Mouse (Mus musculus) kidney, postnatal 36 days (tissue): ENCODE results near the gene 2010300C02Rik.

Experiments
- DNase-seq, 2 experiments: peaks; one replicate each; pipeline ENCODE4 v3.0.0; 2021 to 2022; ENCODE audit warnings: mixed read lengths in 2 of 2

2010300C02Rik gene

GRCm38 (mm10) chr1:37665539-37666323 lies 54.2 kb downstream of the 2010300C02Rik start:
- DNase-seq: peak; percentile 8 to 13

DNA sequence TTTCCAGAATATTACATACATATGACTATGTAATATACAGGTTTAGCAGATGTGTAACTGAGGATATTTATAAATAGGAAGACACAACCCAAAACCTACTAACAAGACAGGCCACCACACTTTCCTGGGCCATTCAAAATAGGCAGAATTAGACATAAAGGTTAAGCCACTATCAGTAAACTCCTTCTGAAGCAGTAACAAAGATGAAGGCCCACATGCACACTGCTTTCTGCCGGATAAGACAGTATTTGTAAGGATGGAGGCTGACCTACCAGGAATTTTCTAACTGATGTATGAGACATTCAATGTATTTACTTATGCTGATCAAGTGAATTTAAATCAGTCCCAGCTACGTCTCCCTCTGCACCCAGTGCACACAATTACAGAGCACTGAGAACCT lies 55.4 kb downstream of the 2010300C02Rik start:
- no peak for DNase-seq

DNA sequence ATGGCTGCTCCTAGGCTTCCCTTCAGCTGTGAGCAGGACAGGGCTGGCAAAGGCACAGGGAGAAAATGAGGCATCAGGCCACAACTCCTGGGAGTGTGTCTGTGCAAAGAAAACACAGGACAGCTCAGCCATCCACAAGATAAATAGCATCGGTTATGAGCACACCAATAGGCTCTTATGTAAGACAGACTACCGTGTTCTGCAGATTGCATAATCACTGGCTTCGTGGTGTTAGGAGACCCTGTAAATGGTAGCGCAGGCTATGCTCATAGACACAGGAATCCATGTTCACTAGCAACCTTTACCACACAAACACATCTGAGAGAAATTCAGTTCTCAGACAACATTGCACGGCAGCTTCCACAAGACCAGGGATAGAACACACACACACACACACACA lies 56.3 kb downstream of the 2010300C02Rik start:
- no peak for DNase-seq

- DNase-seq: no peak
Observed at GRCm38 (mm10) chr1:37656017-37656416, 63.9 kb downstream of the 2010300C02Rik start.

- no peak for DNase-seq
Observed at GRCm38 (mm10) chr1:37653992-37654391, 65.9 kb downstream of the 2010300C02Rik start.

DNA sequence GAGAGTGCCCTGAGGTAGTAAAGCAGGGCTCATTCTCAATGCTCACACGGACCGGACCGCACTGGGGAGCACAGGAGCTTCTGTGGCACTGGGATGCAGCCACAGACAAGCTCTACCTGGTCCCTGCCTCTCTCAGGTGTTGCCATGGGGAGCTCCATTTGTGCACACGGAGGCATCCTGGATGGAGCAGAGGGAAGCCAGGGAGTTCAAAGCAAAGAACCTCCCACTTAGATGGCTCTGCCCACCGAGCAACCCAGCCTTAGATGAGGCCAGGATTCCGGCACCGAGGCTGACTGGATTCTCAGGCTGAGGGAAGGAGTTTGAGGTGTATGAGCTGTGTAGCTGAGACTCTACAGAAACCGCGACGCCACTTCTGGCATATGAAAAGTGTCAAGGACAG lies 72.8 kb downstream of the 2010300C02Rik start:
- no peak for DNase-seq

- no peak for DNase-seq
Observed at GRCm38 (mm10) chr1:37644501-37644900, 75.4 kb downstream of the 2010300C02Rik start.

DNA sequence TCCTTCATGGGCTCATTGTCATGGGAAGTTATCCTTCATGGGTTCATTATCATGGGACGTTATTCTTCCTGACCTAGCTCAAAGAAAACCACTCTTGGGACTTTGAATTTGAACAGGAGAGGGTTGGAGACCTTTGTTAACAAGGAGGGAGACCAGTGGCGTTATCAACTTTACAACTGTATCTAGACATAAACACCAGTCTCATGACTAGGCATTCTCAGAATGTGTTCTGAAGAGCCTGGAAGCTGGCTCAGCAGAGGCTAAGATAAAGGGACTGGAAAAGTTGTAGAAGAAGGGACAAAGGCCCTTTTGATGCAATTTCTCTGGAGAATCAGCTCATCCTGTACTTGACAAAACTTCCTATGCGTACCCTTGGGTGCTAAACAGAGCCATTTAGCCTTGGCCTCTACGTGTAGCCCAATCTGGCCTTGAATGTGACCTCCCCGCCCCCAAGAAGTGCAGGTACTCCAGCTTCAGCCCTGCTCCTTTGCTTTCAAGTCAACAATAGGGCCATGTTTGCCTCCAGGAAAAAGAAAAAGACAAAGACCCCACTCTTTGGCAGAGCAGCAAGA lies 76.0 kb downstream of the 2010300C02Rik start:
- no peak for DNase-seq

GRCm38 (mm10) chr1:37641361-37641760 lies 78.5 kb downstream of the 2010300C02Rik start:
- no peak for DNase-seq

GRCm38 (mm10) chr1:37639101-37639500 lies 80.8 kb downstream of the 2010300C02Rik start:
- peak; percentile 76 to 92 for DNase-seq

- DNase-seq: no peak
Observed at GRCm38 (mm10) chr1:37638560-37638959, 81.3 kb downstream of the 2010300C02Rik start.

- DNase-seq: no peak
Observed at GRCm38 (mm10) chr1:37637571-37637970, 82.3 kb downstream of the 2010300C02Rik start.

- DNase-seq: no peak
Observed at GRCm38 (mm10) chr1:37636824-37637223, 83.1 kb downstream of the 2010300C02Rik start.

- peak; percentile 17 to 77 for DNase-seq
Observed at GRCm38 (mm10) chr1:37636169-37636568, 83.7 kb downstream of the 2010300C02Rik start.

DNA sequence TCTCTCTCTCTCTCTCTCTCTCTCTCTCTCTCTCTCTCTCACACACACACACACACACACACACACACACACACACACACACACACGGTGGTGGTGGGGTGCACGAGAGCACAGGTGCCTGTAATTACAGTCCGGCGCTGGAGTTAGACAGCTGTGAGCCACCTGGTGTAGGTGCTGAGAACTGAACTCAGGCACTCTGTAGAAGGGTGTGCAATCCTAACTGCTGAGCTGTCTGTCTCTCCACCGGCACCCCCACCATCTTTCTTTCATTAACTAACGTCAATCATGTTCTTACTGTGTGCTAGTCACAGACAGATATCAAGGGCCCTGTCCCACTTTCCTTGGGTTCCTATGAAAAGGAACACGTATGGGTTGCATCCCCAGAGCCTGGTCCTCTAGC lies 84.2 kb downstream of the 2010300C02Rik start:
- no peak for DNase-seq

- DNase-seq: peak; percentile 8 to 72
Observed at GRCm38 (mm10) chr1:37634658-37635057, 85.2 kb downstream of the 2010300C02Rik start.

GRCm38 (mm10) chr1:37633516-37633915 lies 86.4 kb downstream of the 2010300C02Rik start:
- DNase-seq: no peak

GRCm38 (mm10) chr1:37632425-37632824 lies 87.5 kb downstream of the 2010300C02Rik start:
- DNase-seq: no peak

GRCm38 (mm10) chr1:37631456-37631855 lies 88.4 kb downstream of the 2010300C02Rik start:
- no peak for DNase-seq

DNA sequence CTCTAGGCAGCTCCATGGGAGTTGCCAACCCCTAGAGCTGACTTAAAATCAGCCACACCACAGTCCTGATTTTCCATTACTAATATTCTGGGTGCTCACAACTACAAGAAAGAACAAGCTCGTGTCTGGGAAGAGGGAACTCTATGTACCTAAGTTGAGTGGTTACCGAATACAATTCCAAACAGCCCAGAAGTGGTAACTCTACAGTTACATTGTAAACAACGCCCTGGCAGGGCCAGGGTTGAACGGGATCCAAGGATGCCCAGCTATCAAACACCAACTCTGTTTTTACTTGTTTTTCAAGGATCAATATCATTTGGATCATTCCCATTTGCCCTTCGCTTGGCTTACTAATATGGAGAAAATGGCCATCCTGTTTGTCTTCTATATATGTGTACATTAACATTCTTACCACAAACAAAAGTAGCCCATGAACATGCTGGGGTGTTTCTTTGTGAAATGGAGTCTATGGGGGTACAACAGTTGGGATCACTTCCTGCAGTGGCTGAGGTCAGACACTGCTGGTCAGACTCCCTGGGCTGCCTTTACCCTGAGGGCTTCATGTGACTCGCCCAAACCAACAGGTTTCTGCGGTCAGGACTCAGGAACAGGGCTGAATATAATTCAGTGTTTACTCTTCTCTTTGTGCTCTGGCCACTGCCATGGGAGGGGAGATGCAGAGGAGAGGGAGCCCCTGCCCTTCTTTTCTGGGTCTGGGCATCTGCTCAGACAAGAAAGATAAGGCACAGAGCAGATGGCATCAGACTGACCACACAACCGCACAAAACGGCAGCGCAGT lies 89.3 kb downstream of the 2010300C02Rik start:
- DNase-seq: no peak

DNA sequence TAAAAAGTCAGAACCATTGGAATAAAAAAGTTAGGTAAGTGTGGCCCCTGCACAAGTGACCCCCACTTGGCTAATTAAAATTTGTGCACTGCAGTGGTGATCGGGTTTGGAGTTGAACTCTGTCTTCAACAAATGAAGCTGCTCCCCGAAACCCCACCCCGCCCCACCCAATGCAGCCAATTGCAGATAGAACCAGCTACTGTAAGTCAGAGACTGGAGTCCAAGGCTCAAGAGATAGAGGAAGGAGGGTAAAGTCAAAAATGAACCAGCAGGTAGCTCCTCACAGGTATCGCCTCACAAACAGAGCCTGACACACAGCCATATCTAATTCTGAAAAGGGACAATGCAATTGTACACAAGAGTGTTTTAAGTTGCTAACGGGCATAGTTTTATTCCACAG lies 90.0 kb downstream of the 2010300C02Rik start:
- DNase-seq: no peak

- DNase-seq: no peak
Observed at GRCm38 (mm10) chr1:37628749-37629148, 91.1 kb downstream of the 2010300C02Rik start.

DNA sequence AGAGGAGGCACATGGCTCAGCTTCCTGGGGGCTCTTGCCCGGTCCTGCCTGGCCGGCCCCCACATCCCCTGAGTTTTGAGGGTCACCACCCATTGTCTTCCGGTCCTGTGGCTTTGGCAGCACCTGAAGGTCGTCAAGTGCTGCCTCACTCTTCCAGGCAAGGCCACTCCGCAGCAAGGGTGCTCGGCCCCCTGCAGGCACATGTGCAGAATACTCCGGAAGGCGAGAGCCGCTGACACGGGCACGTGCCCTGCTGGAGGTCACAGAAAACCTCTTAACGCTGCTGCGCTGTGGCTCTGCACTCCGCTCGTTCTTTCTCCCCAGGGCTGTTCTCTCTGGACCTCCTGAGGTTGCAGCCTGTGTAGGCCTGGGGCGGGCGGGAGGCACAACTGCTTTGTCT lies 95.7 kb downstream of the 2010300C02Rik start:
- no peak for DNase-seq

- no peak for DNase-seq
Observed at GRCm38 (mm10) chr1:37622049-37622448, 97.8 kb downstream of the 2010300C02Rik start.
